Mouse (Mus musculus) Muller cell, postnatal 12 days (primary cell): ENCODE results near the gene Nos1ap.

Source experiments
- DNase-seq: peaks from one replicate; pipeline ENCODE4 v3.0.0-alpha.2; 2015; ENCODE audit errors: inconsistent ontology term

Gene Nos1ap

DNA sequence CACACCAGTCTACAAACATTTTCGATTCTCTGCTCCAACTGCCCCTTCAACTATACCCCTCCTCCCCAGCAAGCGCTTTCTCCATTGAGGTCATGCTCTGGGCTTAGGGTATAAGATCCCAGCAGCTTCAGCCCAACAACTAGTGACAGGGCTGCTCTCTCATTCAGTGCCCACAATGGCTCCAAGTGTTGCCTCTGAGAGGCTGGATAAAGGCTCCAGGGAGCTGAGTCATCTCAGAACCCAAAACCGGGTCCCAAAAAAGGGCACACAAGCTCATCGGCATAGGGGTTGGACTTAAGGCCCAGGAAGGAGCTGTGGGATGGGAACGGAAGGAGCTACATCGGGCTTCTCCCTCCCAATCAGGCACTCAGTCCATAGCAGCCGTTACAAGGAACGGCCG, 288.0 kb downstream of the Nos1ap start:
- peak; percentile 3 for DNase-seq

DNA sequence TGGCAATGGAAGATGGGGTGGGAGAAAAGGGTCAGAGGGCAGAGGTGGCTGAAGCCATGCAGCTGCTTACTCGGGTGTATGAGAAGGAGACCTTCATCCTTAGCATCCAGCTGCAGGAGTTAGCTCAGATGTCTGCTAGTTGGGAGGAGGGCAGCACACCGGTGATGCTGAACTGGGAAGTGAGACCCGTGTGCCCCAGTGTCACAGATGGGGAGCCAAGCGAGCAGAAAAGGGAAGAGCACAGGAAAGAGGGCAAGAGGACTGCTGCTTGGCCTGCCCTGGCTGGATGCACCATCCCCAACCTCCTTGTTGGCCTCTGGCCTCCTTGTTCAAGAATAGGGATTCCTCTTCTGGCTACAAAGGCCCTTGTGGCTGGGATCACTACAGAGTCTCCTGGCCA, 290.2 kb downstream of the Nos1ap start:
- no peak for DNase-seq

DNA sequence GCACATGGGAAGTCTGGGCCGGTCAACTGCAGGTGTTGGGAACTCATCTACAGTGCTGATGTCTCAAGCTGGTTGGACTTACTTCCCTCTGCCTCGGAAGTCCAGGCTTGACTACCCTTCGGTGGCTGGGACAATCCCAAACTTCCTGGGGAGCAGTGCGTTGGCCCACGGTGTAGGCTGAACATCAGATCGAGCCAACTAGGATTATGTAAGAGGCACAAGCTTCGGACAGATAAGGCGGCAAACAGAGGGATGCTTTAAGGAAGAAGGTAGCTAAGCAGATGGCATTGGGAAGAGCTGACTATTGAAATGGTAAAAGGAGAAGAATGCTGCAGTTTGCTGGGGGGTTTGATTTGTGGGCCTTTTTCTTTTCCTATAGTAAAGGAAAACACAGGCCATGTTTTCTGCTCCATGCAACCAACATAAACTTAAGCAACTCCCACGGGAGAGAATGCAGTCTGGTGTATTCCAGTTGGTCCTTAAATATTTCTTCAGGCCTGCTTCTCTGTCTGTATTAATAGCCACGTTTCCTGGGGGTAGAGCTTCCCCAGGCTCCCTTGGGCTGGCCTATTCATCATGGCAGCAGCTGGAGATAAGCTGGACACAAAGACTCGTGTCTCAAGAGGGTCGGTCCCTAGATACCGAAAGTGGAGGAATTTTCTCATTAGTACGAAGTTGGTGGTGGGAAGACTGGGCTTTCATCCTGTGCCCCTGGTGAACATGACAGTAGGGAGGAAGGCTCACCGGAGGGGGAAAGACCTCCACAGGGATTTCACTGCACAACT, 294.7 kb downstream of the Nos1ap start:
- DNase-seq = no peak

DNA sequence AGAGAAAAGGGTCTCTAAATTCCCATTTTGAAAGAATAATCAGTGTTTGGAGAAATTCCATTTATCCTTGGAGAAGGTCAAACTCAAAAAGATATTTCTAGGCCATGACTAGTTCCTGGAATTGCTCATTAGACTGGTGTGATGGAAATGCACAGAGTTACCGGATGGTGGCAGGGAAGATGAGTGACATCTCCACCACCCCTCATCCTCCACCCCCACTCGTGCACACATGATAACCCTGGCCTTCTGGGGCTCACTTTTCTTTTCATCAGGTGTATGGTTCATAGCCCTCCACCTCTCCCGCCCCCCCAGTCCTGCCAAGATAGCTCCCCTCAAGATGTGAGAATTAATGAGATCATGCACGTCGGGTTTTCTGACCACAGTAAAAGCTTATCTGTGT, 296.4 kb downstream of the Nos1ap start:
- no peak for DNase-seq

DNA sequence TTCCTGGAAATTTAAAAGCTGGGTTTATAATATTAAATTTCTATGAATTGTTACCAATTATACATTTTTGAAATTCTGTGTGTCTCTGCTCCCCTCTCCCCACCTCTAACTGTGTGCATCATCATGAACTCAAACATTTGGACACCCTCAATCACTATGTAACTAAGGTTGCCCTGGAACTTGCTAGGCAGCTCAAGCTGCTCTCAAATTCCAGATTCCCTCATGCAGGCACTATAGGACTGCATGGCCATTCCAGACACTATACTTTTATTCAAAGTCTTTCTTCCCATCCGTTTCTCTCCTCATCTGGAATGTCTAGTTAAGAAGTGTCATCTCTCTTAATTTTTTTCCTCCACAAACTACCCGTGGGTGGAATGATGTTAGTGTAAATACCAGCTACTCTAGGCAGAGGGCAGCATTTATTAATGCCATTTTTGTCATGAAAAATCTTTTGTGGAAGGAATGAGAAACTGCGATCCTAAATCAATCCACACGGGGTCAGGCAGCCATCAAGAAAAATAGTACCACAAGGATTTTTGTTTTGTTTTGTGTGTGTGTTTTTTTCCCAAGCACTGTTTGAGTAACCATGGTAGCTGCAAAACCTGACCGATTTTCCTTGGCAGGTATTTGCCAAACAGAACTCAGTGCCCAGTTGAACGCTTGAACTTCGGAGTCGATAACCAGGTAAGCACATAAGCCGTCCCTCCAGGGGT, 297.3 kb downstream of the Nos1ap start:
- DNase-seq = peak; percentile 78

DNA sequence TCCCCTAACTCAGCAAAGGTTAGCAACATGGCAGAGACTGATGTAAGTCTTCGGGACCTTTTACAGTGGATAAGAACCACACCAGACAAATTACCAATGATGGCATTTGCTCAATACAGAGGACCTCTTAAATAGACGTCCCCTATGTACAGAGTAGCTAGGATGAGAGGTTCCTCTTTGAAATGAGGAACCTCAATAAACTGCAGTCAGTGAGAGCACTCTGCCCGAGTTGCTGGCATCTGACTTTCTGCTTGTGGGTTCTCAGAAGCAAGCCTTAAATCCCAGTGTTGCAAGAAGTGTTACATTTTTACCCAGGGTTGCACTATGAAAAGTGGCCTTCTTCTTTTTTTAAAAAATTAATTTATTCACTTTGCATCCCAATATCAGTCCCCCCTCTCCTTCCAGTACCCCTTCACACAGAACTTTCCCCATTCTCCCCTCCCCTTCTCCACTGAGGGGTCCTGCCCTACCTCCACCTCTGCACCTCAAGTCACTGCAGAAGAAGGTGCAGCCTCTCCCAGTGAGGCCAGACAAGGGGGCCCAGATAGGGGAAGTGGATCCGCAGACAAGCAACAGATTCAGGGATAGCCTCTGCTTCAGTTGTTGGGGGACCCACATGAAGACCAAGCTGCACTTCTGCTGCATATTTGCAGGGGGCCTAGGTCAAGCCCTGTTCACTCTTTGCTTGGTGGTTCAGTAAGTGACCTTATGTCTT, 307.1 kb downstream of the Nos1ap start:
- no peak for DNase-seq

DNA sequence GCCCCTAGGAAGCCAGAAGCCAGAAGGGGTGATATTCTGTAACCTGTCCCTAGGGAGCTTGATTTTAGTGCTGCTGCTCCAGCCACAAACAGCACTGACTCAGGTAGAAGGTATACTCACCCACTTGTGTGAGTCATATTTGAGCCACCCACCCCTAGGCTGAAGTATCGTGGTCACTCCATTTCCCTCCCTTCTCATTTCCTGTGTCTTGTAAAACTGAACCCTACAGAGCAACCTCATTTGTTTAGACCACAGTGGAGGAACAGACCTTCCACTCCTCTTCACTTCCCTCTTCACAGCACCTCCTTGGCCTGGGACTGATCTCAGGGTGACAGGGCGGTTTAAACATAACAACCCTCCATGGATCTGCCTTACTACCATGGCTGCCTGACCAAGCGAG, 312.6 kb downstream of the Nos1ap start, which contains the start of gene Sh2d1b1:
TSS of gene Sh2d1b1 (plus strand) at position 305 of the 400 bp plus-strand sequence.
- no peak for DNase-seq

DNA sequence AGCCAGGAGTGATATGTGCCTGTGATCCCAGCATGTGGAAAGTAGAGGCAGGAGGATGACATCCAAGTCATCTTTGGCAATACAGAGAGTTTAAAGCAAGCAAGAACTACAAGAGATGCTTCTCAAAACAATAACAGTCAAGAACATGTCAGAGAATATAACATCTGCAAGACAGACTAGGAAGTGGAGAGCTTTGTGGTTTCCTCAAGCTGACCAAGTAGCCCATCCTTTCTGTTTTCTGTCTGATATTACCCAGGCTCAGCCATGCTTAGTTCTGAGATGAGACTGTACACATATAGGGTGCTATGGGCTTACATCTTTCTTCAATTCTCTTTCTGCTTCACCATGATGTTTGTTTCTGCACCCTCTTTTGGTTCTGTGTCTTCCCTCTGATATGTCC, 316.4 kb downstream of the Nos1ap start:
- no peak for DNase-seq

DNA sequence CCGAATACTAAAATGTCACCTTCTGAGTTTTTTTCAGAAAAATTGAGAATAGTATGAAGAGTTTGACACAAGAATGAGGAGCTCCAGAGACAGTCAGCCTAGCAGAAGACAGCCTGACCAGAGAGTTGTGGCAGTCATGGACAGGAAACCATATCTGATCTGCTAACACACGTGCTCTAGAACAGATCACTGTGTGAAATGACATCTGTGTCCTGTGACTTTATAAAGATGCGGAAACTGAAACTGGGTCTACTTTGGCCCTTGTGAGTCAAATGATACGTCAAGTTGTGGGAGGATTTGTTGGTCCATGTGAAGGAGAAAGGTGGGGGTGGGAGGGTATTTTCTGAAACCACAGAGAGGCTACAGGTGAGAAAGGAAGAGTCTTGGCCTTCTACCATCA, 319.0 kb downstream of the Nos1ap start:
- no peak for DNase-seq

DNA sequence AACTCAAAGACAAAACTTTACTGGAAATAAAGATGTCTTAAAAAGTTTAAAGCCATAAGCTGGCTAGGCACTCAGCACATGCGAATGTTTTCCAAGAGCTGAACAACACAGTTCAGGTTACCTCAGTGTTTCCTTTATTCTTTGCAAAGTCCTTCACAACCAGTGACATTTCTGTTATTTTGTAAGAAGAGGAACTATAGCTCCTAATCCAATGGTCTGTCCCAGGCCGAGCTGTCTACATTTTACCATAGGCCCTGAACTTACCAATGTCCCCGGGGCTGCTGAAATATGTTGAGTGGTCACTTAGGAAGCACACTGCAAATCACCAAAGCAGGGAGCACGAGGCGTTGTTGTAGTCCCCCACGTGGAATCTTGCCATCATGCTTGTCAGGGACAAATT, 319.4 kb downstream of the Nos1ap start:
- no peak for DNase-seq

DNA sequence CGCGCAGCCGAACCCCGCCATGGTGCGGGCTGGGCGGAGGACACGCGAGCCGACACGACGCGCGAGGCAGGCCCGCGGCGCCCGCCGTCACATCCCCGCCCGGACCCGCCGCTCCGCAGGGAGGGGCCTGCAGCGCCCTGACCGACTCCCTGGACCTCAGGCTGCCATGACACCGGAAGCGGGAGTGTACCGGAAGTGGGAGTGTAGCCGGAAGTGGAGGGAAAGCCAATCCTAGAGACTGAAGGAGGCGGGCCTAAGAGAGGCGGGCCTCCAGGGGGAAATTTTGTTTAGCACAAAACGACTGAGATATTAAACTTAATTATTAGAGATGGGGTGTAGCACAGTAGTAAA, 334.1 kb downstream of the Nos1ap start:
- peak; percentile 88 for DNase-seq

DNA sequence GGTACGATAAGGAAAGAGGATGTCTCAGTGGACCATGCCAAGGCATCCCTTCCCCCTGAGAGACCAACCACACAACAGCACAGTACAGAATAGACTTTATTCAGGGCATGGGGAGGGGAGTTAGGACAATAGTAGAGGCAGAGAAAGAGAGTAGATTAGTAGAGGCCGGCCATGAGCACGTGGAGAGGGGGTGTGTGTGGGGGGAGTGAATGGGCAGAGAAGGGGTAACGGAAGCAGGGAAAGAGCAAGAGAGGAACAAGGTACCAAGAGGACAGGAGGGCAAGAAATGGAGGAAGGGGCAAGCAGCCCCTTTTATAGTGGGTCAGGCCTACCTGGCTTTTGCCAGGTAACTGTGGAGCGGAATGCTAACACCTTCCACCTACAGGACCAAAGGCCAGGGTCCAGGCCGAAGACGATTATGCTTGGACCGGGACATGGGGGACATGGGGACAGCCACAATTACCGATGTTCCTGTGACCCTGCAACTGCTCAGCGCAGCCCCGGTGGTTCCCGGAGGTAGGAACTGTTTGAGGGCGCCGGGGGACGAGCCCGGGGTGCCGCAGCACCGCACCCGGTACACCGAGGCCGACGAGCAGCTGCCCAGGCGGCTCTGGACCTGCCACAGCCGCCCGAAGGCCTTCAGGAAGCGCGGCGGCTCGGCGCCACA, 334.6 kb downstream of the Nos1ap start:
- no peak for DNase-seq
